Comparison of ENCODE assay signal across 17 mouse cellular contexts in the genomic region with DNA sequence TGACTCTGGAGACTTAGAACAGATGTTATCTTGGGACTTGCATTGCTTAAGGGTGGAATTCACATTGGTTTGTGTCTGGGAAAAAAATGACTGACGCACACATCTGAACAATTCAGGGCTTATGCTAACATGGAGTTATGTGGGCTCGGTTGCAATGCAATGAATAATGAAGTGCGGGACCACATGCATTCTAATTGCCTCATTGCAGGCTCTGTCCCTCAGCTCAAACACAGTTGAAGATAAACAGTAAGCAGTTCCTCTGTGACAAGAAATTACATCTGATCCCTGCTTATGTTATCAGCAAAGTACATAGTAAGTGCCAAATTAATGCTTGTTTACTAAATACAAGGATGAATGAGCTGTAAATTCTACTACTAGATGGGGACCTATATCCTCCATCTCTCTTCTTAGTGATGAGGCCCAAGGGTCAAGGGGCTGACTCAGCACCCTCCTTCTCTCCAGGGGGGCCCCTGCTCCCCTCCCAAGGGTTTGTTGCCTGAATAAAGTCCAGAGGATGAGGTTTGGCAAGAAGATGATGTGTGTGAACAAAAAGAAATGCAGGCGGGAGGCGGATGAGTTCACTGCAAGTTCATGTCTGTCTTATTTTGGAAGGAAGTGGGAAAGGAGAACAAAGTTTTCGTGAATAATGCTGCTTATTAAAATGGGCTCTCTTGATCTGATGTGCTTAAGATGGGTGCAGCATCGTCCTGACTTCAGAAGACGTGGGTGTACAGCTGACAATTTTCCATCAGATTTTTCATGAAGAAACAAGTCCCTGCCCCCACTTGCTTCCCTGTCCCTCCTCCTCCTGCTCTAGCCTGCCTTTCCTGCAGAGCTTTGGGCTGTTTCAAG.
DNase-seq lines count a peak whose midpoint lies in the region; ATAC-seq lines count a peak whose summit lies in the region.
"Had no signal": no experiment of that assay in that cellular context is flagged by ENCODE, and none has a peak within 500 bp of the region (broad histone marks: within the 10 kb centered on the region; RNA-seq: fewer than 3 reads in every experiment).

No protein-coding gene starts in this region.

- no peak overlapping the region for H3K4me3 ChIP-seq in kidney, embryonic 15.5 days (replicated peaks)
- no peak overlapping the region for H3K4me3 ChIP-seq in lung, embryonic 15.5 days
- H3K4me3 ChIP-seq: forebrain, embryonic 13.5 days; hindbrain, embryonic 12.5 days; liver, embryonic 13.5 days; megakaryocyte, embryonic 14.5 days; neural tube, embryonic 15.5 days had no signal

- H3K27me3 ChIP-seq in kidney, embryonic 15.5 days: no peaks in the 10 kb centered on the region
- H3K27me3 ChIP-seq in lung, embryonic 15.5 days: no peaks in the 10 kb centered on the region
- H3K27me3 ChIP-seq: forebrain, embryonic 13.5 days; hindbrain, embryonic 12.5 days; liver, embryonic 13.5 days; megakaryocyte, embryonic 14.5 days; neural tube, embryonic 15.5 days had no signal

- no peak overlapping the region for H3K9ac ChIP-seq in kidney, embryonic 15.5 days
- H3K9ac ChIP-seq in lung, embryonic 15.5 days: no peak overlapping the region
- H3K9ac ChIP-seq: forebrain, embryonic 13.5 days; hindbrain, embryonic 12.5 days; liver, embryonic 13.5 days; neural tube, embryonic 15.5 days had no signal

- no peak; the same call in 1 of the 2 replicates for ATAC-seq in kidney, embryonic 15.5 days (replicated peaks; ENCODE audit: low FRiP score)
- peak; percentile 98 for ATAC-seq in lung, embryonic 15.5 days (ENCODE audit: borderline replicate concordance, extremely low read depth, low FRiP score, low TSS enrichment)
- ATAC-seq: forebrain, embryonic 13.5 days had no signal

- H3K36me3 ChIP-seq in kidney, embryonic 15.5 days: no peaks in the 10 kb centered on the region
- no peaks in the 10 kb centered on the region for H3K36me3 ChIP-seq in lung, embryonic 15.5 days
- H3K36me3 ChIP-seq: hindbrain, embryonic 12.5 days; liver, embryonic 13.5 days; neural tube, embryonic 15.5 days had no signal

- H3K4me2 ChIP-seq in kidney, embryonic 15.5 days: no peak overlapping the region
- no peak overlapping the region for H3K4me2 ChIP-seq in lung, embryonic 15.5 days
- H3K4me2 ChIP-seq: forebrain, embryonic 13.5 days; hindbrain, embryonic 12.5 days; liver, embryonic 13.5 days; neural tube, embryonic 15.5 days had no signal

- H3K4me1 ChIP-seq in kidney, embryonic 15.5 days: 0 out of 2 replicates have a peak, but pooled peaks cover 4% of the 10 kb centered on the region
- peaks cover 16% of the 10 kb centered on the region; the same call in 1 of the 2 replicates for H3K4me1 ChIP-seq in lung, embryonic 15.5 days
- H3K4me1 ChIP-seq: forebrain, embryonic 13.5 days; hindbrain, embryonic 12.5 days; liver, embryonic 13.5 days; megakaryocyte, embryonic 14.5 days; neural tube, embryonic 15.5 days had no signal

- peak overlapping the region; percentile 6; the same call in 1 of the 2 replicates for H3K27ac ChIP-seq in kidney, embryonic 15.5 days
- H3K27ac ChIP-seq in lung, embryonic 15.5 days: peak overlapping the region; percentile 66
- H3K27ac ChIP-seq: forebrain, embryonic 13.5 days; hindbrain, embryonic 12.5 days; liver, embryonic 13.5 days; neural tube, embryonic 15.5 days had no signal

- H3K9me3 ChIP-seq in kidney, embryonic 15.5 days (replicated peaks): no peaks in the 10 kb centered on the region
- no peaks in the 10 kb centered on the region for H3K9me3 ChIP-seq in lung, embryonic 15.5 days
- H3K9me3 ChIP-seq: forebrain, embryonic 13.5 days; hindbrain, embryonic 12.5 days; liver, embryonic 13.5 days; megakaryocyte, embryonic 14.5 days; neural tube, embryonic 15.5 days had no signal

- 54% methylated on average over 8 of the region's 8 CpGs for WGBS in kidney, embryonic 15.5 days
- WGBS in lung, embryonic 15.5 days: 35% methylated on average over 8 of the region's 8 CpGs

- DNase-seq in kidney, adult 18-20 months: no peak
- DNase-seq in lung, adult 18-20 months: no peak
- DNase-seq in brain, adult 2 months (ENCODE audit: low read depth, low spot score): peak; percentile 64
- DNase-seq in lung, postnatal 4 days: peak; percentile 43 to 80
- no peak for DNase-seq in embryo, embryonic 9.5 days (ENCODE audit: extremely low spot score)
- DNase-seq: adrenal gland, adult 8-10 months; cerebellum, adult 8-10 months; kidney, adult 8-10 months; left cerebral cortex, postnatal 4 days; liver, embryonic 13.5 days; spleen, adult 18-20 months had no signal

Comparison
In these comparisons a context has a peak if more than half of its experiments do, and no peak if none do; other contexts are left out.
1. DNase-seq: peak in brain, adult 2 months (single experiment) and lung, postnatal 4 days (2 of 2); none in kidney, adult 18-20 months (single experiment), lung, adult 18-20 months (0 of 2) and embryo, embryonic 9.5 days (single experiment).